Comparison of ENCODE assay signal across 1 mouse cellular context in genomic region chr11:61116226-61116625, GRCm38 (mm10).
TF ChIP-seq lines count a peak whose summit lies in the region.

No protein-coding gene starts in this region.

TF ChIP-seq in MEL, 35 proteins besides CTCF, POLR2A, EP300 and RAD21 (continued from another document):
- TF ChIP-seq MEF2A (IDR thresholded peaks at IDR 0.05; ENCODE audit: extremely low read depth, insufficient replicate concordance, low read depth, low read length, poor library complexity, severe bottlenecking): no peak
- no peak for TF ChIP-seq GABPA (IDR thresholded peaks at IDR 0.05; ENCODE audit: low read depth, low read length)
- no peak for TF ChIP-seq MAX (IDR thresholded peaks at IDR 0.05; ENCODE audit: low read length)
- TF ChIP-seq MAZ (IDR thresholded peaks at IDR 0.05; ENCODE audit: low read depth, low read length): no peak
